Mouse (Mus musculus): ENCODE results near the gene Sdf2. TPM values are rescaled to one million over a fixed set of nuclear protein-coding genes. Genes with fewer than 3 reads are reported as not detected.
"Not testable (repeated sequence)": the region's sequence is repeated elsewhere in the genome, so short reads cannot be mapped to it uniquely, and the experiment has no call there.

Sdf2 gene
- polyA plus RNA-seq, 2 experiments from 2014 or later: 95.5 to 102 TPM

DNA sequence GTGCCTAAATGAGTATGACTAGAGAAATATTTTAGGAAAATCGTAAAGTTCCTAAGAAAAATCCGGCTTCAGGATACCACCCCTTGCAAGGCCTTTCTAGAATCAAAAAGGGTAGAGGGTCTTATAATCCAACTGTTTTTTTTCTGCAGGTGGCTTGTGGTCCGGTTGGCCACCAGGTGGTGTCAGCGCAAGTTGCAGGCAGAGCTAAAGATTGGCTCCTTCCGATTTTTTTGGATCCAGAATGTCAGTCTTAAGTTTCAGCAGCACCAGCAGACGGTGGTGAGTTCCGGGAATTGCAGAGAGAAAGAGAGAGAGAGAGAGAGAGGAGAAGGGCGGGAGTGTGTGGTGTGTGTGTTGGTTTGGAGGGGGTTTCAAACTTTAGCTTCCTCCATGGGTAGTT lies 17.0 kb downstream of the Sdf2 start:
- ATAC-seq: peak; percentile 18

- no peak for ATAC-seq
Observed at GRCm38 (mm10) chr11:78265571-78265970, 20.0 kb downstream of the Sdf2 start.

- no peak for ATAC-seq
Observed at GRCm38 (mm10) chr11:78271986-78272385, 26.4 kb downstream of the Sdf2 start.

DNA sequence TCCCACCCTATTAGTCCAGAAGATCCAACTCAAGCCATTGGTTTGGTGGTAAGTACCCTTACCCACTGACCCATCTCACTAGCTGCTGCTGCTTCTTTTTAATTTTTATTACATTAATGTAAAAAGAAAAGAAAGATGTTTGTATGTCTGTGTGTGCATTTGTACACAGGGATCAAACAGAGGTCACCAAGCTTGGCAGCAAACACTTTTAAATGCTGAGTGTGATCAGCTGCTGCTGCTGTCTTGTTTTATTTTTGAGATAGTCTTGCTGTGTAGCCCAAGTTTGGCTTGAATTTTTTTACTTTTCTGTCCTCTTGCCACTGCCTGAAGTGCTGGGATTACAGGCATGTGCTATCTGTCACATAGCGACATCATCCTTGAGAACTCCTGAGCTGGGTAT lies 30.1 kb downstream of the Sdf2 start:
- ATAC-seq: no peak

GRCm38 (mm10) chr11:78276169-78276568 lies 30.6 kb downstream of the Sdf2 start:
- ATAC-seq: not testable (repeated sequence)

DNA sequence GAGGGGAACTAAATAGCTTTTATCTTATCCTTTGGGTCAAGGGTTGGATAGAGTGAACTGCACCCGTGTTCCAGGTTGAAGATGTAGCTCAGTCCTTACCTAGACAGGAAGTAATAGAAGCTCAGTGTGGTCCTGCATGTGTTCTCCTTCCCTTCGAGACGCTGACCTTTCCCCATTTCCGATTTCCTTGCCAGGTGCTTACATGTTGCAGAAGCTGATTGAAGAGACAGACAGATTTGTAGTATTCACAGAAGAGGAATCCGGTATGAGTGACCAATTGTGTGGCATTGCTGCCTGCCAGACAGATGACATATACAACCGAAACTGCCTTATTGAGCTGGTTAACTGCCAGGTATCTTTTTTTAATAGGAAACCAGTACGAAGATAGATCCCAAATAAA lies 33.3 kb downstream of the Sdf2 start:
- no peak for ATAC-seq

DNA sequence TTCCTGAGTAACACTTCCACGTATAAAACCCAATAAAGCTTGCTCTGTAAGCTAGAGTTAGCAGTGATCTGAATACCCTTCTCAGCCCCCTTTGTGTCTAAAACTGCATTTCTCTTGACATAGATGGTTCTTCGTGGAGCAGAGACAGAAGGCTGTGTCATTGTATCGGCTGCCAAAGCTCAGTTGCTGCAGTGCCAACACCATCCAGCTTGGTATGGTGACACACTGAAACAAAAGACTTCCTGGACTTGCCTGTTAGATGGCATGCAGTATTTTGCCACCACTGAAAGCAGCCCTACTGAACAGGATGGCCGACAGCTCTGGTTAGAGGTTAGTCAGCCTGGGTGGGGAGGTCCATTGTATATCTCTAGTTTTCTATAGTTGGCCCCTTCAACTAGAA lies 34.0 kb downstream of the Sdf2 start:
- no peak for ATAC-seq

- no peak for ATAC-seq
Observed at GRCm38 (mm10) chr11:78289146-78289763, 43.7 kb downstream of the Sdf2 start.

- ATAC-seq: no peak
Observed at GRCm38 (mm10) chr11:78290654-78291053, 45.1 kb downstream of the Sdf2 start, which contains the start of gene BC030499. Gene BC030499, plus strand, starts transcription at chr11:78290841.

GRCm38 (mm10) chr11:78294585-78294984 lies 49.0 kb downstream of the Sdf2 start:
- ATAC-seq: no peak

- no peak for ATAC-seq
Observed at GRCm38 (mm10) chr11:78300917-78301316, 55.4 kb downstream of the Sdf2 start.

DNA sequence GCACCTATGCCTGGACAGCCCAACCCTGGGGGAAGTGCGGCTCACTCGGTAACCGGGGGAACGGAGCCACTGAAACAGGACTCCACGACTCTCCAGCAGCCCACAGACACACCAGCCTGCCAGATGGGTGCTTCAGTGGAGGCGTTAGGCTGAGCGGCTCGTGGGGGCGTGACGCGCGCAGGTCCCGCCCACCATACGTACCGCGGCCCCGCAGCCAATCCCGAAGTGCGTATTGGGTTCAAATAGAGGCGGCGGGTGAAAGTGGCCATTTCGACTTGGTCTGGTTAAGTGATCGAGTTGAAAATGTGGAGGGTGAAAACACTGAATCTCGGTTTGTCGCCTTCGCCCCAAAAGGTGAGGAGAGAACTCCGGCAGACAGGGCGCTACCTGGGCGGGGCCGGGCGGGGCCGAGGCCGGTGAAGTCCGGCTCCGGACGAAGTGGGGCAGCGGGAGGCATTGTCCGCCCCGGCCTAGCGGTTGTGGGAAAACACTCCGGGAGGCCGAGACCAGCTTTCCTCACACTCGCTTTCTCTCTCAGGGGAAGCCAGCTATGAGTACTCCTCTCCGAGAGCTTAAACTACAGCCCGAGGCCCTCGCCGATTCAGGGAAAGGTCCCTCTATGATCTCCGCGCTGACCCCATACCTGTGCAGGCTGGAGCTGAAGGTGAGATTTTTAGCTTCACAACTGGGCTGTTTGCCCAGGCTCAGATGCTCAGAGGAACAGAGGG lies 56.0 kb downstream of the Sdf2 start, which contains the start of gene Spag5:
Spag5 (plus strand) TSS at position 173 of the 728 bp plus-strand sequence.
- ATAC-seq: peak; percentile 100

Other genes with a start within 250 kb of the Sdf2 start
- 1 to 10 TPM; 1.0 to 2.5 TPM for gene Dhrs13, start 213.5 kb upstream of the Sdf2 start, polyA plus RNA-seq (2017; shearing (Covaris generic))
- 10 to 100 TPM; 20.2 to 26.1 TPM for gene Flot2, start 207.8 kb upstream of the Sdf2 start, polyA plus RNA-seq (2017; shearing (Covaris generic))
- 10 to 100 TPM; 39.9 to 61.8 TPM for gene Eral1, start 165.4 kb upstream of the Sdf2 start, polyA plus RNA-seq (2017; shearing (Covaris generic))
- gene Fam222b, start 151.1 kb upstream of the Sdf2 start, polyA plus RNA-seq (2017; shearing (Covaris generic)): 10 to 100 TPM; 11.0 to 14.9 TPM
- gene Traf4, start 80.2 kb upstream of the Sdf2 start, polyA plus RNA-seq (2017; shearing (Covaris generic)): 1 to 10 TPM; 3.3 to 6.7 TPM
- 10 to 100 TPM; 10.4 to 12.2 TPM for gene Nek8, start 69.1 kb upstream of the Sdf2 start, polyA plus RNA-seq (2017; shearing (Covaris generic))
- gene Tlcd1, start 69.0 kb upstream of the Sdf2 start, polyA plus RNA-seq (2017; shearing (Covaris generic)): 1 to 10 TPM; 2.9 to 3.6 TPM
- 1,000 to 10,000 TPM; 3,408 to 3,991 TPM for gene Rpl23a, start 62.2 kb upstream of the Sdf2 start, polyA plus RNA-seq (2017; shearing (Covaris generic))
- gene Rab34, start 57.3 kb upstream of the Sdf2 start, polyA plus RNA-seq (2017; shearing (Covaris generic)): not detected
- 1 to 10 TPM; 2.2 to 6.0 TPM for gene Proca1, start 52.4 kb upstream of the Sdf2 start, polyA plus RNA-seq (2017; shearing (Covaris generic))
- 10 to 100 TPM; 18.2 to 32.4 TPM for gene Supt6, start 241 bp downstream of the Sdf2 start, polyA plus RNA-seq (2017; shearing (Covaris generic))
- 10 to 100 TPM; 34.2 to 48.1 TPM for gene 2610507B11Rik, start 16.0 kb downstream of the Sdf2 start, polyA plus RNA-seq (2017; shearing (Covaris generic))
- gene BC030499, start 45.1 kb downstream of the Sdf2 start, polyA plus RNA-seq (2017; shearing (Covaris generic)): under 1 TPM in 1 of 2 experiments, not detected in 1; 0.63 TPM
- gene Spag5, start 55.8 kb downstream of the Sdf2 start, polyA plus RNA-seq (2017; shearing (Covaris generic)): 1 to 10 TPM; 2.8 to 4.3 TPM
- gene Aldoc, start 77.2 kb downstream of the Sdf2 start, polyA plus RNA-seq (2017; shearing (Covaris generic)): 10 to 100 TPM; 10.9 to 14.9 TPM
- 100 to 1,000 TPM in 1 of 2 experiments, 10 to 100 TPM in 1; 64.1 to 119 TPM for gene Pigs, start 82.7 kb downstream of the Sdf2 start, polyA plus RNA-seq (2017; shearing (Covaris generic))
- gene Unc119, start 97.7 kb downstream of the Sdf2 start, polyA plus RNA-seq (2017; shearing (Covaris generic)): 10 to 100 TPM; 11.6 to 13.1 TPM
- under 1 TPM in 1 of 2 experiments, not detected in 1; 0.09 TPM for gene Foxn1, start 140.8 kb downstream of the Sdf2 start, polyA plus RNA-seq (2017; shearing (Covaris generic))
- gene Slc13a2, start 176.5 kb downstream of the Sdf2 start, polyA plus RNA-seq (2017; shearing (Covaris generic)): not detected
- gene Slc46a1, start 220.0 kb downstream of the Sdf2 start, polyA plus RNA-seq (2017; shearing (Covaris generic)): 1 to 10 TPM; 1.6 to 3.5 TPM